Mouse (Mus musculus) retina, embryonic 14.5 days (tissue): ENCODE data around the gene Hip1.
A peak's percentile ranks its signal among the peaks of the same experiment; 100 is the strongest.
"Not testable (repeated sequence)": the region's sequence is repeated elsewhere in the genome, so short reads cannot be mapped to it uniquely, and the experiment has no call there.

ENCODE experiments used
- DNase-seq: peaks from one replicate; pipeline ENCODE4 v3.0.0-alpha.2; 2015; ENCODE audit warnings: low spot score

Gene Hip1

DNA sequence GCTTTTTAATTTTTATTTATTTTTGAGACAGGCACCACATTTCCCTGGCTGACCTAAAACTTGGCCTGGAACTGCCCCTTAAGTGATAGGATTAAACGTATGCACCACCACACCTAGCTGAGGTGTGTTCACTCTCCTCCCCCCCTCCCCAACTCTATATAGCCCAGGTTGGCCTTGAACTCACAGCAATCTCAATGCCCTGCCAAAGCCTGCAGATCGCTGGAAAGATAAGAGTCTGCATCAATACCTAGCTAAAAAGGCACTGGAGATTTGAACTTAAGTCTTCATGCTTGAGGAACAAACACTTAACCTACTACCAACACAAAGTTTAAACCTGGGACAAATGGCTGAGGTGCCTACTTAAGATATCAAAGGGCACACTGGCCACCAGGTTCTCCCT is 52.8 kb downstream of the Hip1 start:
- DNase-seq = no peak

DNA sequence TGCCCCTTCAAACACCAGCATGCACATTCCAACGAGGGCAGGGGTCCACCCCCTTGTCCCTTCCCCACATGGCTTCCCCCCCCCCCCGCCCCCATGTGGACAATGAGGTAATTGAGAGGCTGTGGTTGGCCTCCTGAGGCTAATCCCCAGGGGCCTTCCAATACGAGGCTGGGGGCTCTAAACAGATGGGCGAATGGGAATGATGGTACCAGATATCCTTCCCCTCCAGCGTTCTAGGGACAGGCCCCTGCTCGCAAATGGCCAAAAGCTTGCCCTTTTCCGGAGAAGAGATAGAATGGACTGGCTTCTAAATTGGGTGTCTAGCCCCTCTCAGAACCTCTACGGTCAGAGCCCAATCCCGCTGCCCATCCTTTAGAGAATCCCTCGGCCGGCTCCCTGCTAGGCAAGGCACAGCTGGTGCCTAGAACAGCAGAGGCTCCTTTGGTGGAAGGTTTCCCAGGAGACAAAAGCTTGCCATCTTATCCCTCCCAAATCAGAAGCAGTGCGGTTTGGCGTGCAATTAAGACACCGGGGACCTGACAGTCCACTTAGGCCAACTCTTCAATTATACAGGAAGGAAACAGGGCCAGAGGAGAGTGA is 55.1 kb downstream of the Hip1 start:
- no peak for DNase-seq

DNA sequence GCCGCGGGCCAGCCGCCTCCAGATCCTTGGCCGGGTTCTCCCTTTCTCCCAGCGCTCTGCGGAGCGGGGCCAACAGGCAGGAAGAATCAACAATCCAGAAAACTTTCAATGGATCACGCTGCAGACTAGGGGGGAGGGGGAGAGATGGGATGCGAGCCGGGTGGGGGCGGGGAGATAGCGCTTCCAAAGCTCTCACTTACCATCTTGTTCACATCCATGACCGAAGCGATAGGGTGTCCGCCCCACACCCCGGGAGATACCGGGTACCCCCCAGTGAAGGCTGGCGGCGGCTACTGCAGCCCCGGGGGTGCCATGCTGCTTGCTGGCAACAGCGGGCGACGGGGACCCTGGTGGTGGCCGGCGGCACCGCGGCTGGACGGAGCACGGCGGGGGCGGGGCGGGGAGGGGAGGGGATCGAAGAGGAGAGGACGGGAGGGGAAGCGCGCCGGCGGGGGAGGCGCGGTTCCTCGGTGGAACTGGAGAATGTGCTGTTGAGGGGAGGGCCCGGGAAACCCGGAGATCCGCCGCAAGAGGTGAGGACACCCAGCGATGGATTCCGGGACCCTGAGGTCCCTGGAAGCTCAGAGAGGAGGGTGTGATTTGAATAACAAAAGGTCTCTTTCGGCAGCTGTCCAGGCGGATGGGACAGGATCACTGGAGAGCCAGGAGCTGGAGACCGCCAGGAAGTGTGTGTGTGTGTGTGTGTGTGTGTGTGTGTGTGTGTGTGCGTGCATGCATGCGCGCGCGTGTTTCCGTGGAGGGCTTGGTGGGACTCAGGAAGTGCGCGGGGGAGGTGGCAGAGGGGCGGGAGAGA is 55.8 kb downstream of the Hip1 start:
- DNase-seq = peak; percentile 82

DNA sequence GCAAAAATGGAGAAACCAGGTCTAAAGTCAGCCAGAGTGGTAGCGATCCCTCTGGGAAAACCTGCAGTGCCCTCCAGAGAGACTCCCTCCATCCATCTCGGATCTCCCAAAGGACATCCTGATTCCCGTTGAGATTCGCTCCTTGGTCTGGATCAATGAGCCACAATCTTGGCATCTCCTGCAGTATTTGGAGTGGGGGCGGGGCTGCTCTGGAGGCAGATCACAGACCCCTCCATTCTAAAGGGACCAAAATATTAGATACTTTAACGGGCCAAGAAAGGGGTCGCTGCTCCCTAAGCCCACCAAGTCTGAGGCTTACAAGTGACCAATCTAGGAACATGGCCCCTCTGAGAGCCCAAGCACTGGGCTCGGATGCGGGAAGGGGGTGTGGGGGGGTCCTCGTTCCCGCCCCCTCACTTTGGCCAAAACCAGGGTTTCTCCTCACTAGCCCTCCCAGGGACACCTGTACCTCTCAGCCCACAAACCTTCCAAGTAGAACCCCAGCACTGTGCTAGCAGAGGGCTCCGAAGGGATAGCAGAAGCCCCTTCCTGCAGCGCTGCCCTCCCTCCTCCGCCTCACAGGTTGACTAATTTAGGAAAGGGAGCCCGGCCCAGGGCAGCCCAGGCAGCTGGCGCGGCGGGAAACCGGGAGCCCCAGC is 56.6 kb downstream of the Hip1 start:
- DNase-seq = peak; percentile 28

DNA sequence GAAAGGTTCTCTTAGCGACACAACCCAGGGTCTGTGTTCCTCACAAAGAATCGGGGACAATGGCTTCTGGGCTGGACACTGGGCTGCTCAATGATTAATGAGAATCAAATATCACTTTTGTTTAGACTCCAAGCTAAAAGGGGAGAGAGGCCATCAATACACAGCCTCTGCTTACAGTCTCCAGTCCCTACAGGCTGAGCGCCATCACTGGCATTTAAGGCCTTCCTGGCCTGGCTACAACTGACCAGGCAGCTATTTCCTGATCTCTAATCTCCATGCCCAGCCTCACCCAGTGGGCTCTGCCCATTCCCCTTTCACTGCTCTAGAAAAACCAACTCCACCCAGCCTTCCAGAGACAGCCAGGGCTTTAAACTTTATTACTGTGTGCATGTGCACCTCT is 59.6 kb downstream of the Hip1 start:
- DNase-seq = no peak

DNA sequence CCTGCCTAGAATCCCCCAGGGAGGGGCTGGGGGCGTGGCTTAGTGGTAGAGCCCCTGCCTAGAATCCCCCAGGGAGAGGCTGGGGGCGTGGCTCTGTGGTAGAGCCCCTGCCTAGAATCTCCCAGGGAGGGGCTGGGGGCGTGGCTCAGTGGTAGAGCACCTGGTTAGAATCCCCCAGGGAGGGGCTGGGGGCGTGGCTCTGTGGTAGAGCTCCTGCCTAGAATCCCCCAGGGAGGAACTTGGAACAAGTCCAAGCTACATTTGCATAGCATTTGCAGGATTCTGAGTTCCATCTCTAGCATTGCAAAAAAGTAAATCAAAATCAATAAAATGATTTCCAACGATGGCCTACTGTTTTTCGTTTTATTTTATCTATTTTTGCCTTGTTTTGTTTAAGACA is 61.1 kb downstream of the Hip1 start:
- DNase-seq = not testable (repeated sequence)

DNA sequence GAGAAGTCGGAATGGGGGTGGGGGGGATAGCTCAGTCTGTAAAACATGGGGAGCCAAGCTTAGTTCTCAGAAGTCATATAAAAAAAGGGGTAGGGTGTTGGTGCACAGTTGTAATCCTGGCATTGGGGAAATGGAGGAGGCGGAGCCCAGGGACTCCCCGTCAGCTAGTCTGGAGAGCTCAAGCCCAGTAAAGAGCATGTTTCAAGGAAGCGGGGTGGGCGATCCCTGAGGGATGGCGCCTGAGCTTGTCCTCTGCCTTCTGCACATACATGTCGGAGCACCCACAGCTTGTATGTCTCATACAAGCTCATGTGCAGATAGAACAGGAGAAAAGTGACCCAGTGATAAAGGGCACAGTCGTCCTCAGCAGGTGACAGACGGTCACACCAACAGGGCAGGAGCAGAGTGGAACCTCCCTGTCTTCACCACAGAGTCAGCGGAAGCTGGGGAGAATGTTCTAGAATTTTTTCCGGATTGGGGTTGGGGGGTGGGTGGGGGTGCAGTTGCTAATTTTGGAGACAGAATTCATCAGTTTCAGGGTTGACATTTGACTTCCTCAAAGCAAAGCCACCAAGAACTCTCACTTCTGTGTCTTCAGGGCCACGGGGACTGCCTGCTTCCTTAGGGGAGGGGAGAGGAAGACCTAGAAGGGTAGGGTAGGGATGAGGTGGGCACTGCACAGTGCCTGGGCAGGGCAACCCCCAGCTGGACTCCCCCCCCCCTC is 65.9 kb downstream of the Hip1 start:
- no peak for DNase-seq

DNA sequence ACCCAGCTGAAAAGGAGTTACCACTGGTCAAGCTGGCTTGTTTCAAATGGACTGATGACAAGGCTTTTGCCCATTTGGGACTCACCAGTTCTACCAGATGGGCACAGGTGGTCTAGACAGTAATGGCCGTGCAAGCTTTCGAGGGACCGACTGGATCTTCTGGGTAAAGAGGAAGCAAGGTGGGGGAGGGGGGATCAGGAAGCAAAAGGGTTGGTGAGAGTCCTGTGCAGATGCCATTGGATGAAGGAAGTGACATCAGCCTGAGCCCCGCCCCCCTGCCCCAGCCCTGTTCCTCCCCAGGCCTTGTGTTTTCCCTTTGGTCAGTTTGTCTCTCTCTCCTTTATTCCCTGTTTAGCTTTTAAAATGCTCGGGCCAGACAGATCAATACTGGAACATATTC is 68.7 kb downstream of the Hip1 start:
- DNase-seq = no peak

DNA sequence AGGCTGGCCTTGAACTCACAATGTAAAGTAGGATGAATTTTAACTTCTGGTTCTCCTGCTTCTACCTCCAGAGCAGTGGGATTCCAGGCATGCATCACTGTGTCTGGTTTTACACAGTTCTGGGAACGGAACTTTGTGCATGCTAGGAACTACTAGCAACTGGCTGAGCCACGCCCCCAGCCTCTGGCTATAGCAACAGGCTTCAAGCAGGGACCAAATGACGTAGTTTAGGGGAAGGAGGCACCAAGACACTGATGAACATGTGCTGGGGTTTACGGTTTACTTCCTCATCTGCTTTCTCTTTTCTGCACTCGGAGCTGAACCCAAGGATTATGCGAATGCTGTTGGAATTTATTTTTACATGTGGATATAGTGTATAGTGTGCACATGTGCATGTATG is 72.5 kb downstream of the Hip1 start:
- DNase-seq = no peak

DNA sequence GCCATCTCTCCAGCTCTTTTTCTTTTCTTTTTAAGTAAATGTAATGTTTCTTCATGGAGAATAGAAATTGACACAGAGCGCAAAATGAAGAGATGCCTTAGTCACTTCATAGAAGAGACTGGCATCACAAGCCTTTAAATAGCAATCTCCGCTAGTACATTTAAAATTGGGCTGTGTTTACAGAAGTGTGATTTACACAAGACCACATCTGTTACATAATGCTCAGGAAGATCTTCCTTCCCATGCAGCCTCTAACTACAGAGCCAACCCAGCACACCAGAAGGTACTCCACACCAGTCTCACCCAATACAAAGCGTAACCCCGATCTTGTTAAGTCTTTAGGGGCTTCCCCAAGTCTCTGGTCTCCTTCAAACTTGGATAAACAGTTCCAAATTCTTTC is 73.2 kb downstream of the Hip1 start:
- no peak for DNase-seq

DNA sequence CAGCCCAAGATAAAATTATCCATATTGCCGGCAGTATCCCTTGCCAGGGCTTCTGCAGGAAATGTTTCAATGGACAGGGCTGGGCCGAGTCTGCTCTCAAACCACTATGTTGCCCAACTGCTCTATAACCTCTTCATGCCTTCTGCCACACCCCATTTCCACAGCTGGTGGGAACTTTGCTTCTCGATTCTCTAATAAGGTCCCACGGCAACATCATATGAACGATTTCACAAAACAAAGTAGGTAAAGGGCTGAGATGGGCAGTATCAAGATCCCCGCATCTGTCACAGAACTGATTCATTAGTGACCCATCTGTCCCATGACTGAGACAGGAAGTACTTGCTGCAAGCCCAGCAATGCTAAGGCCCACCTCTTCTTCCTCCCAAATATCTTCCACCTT is 76.6 kb downstream of the Hip1 start:
- DNase-seq = no peak

DNA sequence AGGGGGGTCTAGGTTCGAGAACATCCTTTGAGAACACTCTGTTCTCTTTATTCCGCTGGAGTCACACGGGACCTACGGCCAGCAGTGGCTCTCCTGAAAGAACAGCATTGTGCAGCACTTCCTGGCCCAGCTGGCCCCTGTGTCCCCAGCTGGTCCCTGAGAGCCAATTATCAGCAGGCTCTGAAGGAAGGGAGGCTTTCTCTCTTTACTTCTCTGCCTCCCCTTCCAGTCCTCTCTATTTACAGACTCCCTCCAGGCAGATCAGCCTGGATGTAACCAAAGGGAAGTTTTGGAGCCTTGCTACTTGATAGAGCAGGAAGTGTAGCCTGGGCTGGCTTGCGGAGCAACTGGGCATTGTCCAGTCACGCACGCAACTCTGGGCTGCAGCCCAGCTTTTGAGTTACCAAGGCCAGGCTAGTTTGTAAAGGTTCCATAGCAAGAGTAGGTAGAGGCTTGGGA is 79.1 kb downstream of the Hip1 start:
- peak; percentile 37 for DNase-seq

DNA sequence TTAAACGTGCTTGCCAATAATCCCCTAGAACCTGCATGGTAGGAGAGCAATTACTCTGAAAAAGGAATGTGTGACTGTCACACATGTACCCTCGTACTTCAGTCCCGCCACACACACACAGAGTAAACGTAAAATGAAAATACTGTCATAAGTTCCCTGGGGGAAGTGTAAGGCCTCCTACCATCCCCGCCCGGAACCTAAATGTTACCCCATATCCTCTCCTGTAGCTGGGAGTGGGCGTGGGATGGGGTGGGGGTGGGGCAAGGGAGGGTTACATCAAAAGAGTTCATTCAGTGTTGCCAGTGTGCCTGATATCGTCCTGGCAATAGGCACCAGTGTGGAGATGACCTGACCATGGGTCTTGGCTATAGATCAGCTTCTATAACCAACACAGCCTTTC is 81.5 kb downstream of the Hip1 start:
- DNase-seq = no peak

DNA sequence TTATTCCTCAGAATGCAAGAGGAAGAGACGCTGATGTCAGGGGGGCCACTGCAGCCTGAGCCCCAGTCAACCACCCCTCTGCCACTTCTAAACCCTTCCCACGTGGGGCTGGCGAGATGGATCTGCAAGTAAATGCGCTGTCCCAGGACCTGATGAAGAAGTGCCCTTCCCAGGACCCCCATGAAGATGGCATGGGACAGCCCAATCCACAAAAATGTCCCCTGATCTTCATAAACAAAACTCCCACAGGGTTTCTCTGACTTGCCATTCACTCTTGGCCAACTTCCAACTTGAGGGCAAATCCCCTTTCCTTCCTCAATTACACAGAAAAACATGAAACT is 84.1 kb downstream of the Hip1 start:
- no peak for DNase-seq

DNA sequence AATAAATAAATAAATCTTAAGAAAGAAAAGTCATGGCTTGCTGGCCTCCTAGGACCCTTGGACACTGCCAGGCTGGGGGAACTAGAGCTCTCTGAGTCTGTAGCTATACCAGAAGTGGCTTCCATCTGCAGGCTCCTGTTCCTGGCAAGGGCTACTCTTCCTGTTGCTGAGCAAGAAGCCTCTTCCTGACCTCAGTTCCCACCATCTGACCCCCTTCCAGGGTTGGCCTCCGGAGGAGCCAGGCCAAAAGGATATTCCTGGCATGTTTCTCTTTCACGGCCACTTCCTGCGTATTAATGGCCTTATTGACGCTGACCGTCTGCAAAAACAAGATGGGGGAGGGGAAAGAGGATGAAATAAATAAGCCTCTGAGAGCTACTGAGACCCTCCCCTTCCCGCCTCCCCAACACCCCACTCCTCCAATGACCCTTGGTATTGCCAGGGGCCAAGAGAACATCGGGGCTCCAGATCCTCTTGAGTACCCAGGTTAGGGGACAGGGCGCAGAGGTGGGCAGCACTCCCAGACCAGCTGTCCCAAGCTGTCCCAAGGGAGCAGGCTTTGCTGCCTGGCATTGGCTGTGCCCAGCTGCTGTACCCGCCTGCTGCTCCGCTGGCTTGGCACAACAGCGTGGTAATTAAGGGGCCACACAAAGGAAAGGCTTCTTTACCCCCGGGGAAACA is 84.6 kb downstream of the Hip1 start:
- DNase-seq = no peak

DNA sequence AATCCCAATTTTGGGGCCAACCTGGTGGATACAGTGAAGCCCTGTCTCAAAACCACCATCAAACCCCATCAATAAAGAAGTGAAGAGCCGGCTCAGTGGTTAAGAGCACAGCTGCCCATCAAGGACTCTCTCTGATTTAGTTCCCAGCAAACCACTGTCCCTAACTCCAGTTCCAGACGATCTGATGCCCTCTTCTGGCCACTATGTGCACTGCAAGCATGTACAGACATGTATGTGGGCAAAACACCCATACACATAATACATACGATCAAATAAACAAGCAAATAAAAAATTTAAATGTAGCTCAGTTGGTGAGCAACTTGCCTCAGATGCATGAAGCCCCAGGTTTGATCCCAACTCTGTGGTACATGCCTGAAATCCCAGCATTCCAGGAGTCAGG is 85.4 kb downstream of the Hip1 start:
- peak; percentile 13 for DNase-seq

DNA sequence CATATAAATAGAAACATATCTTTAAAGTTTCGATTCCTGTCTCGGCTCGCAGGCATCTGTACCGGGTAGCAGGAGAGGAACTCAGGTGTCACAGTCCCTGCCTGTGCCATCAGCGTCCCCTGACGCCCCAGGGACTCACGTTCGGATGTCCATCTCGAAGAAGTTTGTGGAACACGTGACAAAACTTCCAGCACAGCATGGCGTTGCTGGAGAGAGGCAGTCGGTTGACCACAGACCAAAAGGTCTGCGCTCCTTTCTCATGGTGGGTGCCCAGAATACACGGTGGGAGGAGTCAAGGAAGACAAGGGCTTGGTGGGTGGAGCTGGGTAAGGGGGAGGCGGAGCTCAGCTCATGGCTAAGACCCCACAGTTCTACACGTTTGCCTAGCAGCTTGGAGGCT is 87.0 kb downstream of the Hip1 start:
- no peak for DNase-seq

DNA sequence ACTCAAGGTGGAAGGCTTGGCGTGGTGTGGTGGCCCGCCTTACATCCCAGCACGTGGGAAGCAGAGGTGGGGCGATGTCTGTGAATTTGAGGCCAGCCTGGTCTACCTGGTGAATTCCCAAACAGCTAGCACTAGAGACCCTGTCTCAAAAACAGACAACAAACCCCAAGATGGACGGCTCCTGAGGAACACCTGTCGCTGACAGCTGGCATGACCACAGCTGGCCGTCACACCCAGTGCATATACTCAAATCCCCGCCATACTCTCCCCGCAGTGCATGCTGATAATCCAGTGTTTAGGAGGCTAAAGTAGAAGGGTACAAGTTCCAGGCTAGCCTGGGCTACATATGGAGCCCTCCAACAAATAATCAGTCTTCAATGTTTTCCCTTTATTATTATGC is 88.4 kb downstream of the Hip1 start:
- no peak for DNase-seq

DNA sequence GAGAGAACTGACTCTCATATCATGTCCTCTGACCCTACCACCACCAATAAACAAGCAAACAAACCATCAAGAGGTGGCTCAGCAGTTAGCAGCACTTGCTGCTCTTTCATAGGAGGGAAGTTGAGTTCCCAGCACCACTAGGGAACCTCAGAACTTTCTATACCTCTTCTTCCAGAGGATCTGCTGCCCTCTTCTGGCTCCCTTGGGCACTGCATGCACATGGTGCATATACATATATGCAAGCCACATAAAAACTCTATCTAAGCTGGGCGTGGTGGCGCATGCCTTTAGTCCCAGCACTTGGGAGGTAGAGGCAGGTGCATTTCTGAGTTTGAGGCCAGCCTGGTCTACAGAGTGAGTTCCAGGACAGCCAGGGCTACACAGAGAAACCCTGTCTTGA is 90.7 kb downstream of the Hip1 start:
- DNase-seq = no peak

DNA sequence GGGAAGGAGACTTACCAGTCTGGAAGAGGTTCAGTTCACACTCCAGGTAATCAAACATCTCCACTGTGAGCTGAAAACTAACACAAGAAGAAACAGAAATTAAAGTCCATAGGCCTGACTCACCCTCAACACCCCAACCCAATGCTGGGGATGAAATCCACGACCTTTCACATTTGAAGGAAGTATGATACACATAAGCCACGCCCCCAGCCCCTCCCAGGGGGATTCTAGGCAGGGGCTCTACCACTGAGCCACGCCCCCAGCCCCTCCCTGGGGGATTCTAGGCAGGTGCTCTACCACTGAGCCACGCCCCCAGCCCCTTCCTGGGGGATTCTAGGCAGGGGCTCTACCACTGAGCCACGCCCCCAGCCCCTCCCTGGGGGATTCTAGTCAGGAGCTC is 93.4 kb downstream of the Hip1 start:
- DNase-seq = not testable (repeated sequence)

DNA sequence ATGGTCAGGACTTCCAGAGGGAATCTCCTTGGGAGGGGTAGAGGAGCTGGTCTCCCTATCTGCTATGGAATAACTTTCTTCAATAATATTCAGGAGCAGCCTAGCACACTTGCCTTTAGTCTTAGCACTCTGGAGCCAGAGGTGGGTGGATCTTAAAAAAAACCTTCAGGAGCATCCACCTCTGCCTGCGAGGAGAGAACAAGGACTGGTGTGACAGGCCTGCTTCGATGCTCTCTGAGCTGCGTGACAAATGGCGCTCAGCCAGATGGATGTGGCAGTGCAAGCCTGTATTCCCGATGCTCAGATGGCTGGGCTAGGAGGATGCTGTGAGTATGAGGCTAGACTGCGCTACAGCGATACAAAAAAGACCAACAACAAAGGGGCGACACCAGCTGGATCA is 93.8 kb downstream of the Hip1 start:
- no peak for DNase-seq

DNA sequence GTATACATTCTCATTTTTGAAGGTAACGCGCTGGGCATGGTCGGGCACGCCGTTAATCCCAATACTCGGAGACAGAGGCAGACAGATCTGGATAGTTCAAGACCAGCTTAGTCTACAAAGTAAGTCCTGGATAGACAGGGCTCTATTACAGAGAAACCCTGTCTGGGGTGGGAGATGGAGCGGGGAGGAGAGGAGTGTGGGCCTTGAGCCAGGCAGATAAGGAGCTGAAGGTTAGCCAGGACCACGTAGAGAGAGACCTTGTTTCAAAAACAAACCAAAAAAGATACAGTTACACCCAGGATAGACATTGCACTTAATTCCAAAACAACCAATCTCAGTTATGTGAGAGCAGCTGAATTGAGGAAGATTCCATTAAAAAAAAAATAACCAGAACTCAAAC is 99.2 kb downstream of the Hip1 start:
- DNase-seq = no peak
